Mouse (Mus musculus) brain, embryonic 14.5 days (tissue): ENCODE measurements around the gene Strbp.

ENCODE experiments used
- CTCF ChIP-seq: fragments of 200-500 bp; IDR thresholded peaks from 2 replicates; pipeline ENCODE4 v1.5.1; 2012; ENCODE audit warnings: inconsistent platforms, mild to moderate bottlenecking, moderate library complexity, borderline replicate concordance; ENCODE audit not compliant: insufficient read depth, insufficient read length; ENCODE audit errors: extremely low read depth
- POLR2A ChIP-seq: fragments of 200-500 bp; IDR thresholded peaks from 2 replicates; pipeline ENCODE4 v1.6.1; 2012; ENCODE audit warnings: mild to moderate bottlenecking, inconsistent platforms, borderline replicate concordance; ENCODE audit not compliant: poor library complexity, insufficient read depth, insufficient read length, severe bottlenecking; ENCODE audit errors: extremely low read depth

- TF ChIP-seq POLR2A, result no peak
- no peak for TF ChIP-seq CTCF
These were observed 154.2 kb downstream of the Strbp start for GRCm38 (mm10) chr2:37549346-37550012.
